Mouse (Mus musculus): ENCODE measurements at regions not wholly inside any gene's neighbourhood (a gene's known extent, or its start where the extent isn't known, plus 50 kb on each side); places are given as distances from the start of the nearest gene placed in this dataset.
A peak's percentile ranks its signal among the peaks of the same experiment; 100 is the strongest.

DNA sequence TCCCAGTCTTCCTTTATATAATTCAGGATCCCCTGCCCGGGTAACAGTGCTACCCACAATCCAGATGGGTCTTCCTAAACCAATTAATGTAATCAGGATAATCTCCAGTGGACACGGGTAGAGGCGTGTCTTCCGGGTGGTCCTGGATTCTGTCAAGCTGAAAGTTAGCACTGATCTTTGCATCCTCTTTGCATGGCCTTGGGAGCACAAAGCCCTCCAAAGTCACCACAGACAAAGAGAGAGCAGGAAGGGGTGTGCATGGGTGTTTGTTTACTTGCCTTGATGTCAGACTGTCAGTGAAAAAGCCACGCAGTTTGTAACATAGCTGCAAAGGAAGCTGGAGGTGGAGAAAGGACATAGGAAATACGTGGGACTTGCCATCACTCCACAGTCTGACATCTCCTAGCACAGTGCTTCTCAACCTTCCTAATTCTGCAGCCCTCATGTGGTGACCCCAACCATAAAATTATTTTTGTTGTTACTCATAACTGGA is 208.0 kb downstream of the Rplp1 start:
- DNase-seq (ENCODE audit: low spot score) = no peak

- peak; percentile 68 for DNase-seq (ENCODE audit: low spot score)
Measured at GRCm38 (mm10) chr9:61705586-61706233, 208.6 kb downstream of the Rplp1 start.

DNA sequence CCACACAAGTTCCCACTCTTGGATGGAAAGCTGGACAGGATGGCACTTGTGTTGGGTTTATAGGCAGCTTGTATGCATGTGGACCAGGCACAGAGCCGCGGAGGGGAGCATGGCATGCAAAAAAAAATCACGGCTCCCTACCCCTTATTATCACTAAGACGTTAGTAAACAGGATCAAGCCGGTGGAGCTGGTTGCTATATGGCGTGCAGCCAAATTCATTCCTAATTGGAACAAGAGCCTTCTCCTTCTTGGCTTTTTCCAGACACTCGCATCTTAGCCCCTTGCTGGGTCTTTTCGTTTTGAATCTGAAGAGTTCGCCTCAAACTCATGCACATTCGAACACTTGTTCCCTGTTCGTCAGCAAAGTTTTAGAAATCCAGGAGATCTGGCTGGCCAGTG is 211.0 kb downstream of the Rplp1 start:
- no peak for DNase-seq (ENCODE audit: low spot score)

DNA sequence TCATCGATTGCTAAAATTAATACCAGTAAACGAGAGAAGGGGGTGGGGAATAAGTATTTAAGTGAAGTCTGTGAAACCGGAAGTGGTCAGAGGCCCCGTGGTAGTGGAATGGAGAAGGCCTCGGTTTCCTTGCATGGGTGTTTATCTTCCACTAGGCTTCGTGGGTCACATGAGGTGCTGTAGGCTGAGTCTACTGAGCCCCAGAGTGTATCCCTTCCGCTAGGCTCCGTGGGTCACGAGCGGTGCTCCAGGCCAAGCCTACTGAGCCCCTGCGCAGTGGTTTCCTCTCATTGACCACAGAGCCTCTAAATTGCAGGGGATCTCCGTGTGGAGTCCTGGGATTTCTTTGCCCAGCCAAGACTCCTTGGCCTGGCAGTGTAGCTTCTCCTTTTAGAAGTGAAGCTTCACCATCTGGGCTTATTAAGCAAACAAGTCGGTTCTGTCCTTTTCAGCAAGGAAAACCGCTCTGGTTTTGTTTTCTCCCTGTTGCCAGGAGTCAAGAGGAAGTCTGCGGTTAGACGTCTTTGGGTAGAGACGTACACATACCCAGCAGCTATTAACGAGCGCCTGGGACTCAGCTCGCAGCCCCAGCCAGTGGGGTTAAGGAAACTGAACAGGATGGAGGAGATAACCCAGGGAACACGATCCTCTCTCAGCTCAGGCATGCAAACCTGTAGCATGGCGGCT is 211.9 kb downstream of the Rplp1 start:
- peak; percentile 44 for DNase-seq (ENCODE audit: low spot score)

DNA sequence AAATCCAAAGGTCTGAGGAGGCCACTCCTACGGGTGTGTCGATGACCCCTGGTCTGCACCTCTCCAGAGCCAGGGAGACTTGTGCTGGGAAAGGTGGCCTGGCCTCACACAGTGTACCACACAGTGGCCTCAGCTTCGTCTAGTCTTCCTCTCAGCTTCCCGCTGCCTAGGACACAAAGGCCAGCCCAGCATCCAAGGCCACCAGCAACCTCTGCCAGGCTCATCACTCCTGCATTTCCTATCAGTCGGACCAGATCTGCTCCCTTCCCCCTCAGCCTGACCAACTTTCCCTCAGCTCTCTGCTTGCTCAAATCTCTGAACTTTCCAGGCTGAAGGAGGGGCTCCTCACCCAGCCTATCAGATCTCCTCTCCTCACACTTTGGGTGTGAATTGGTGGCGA is 213.8 kb downstream of the Rplp1 start:
- DNase-seq (ENCODE audit: low spot score) = no peak

- DNase-seq (ENCODE audit: low spot score) = no peak
Measured at GRCm38 (mm10) chr9:61699618-61700017, 214.7 kb downstream of the Rplp1 start.

- DNase-seq (ENCODE audit: low spot score) = peak; percentile 71
Measured at GRCm38 (mm10) chr9:61697959-61698358, 216.4 kb downstream of the Rplp1 start.

GRCm38 (mm10) chr9:61696831-61697230 is 217.5 kb downstream of the Rplp1 start:
- no peak for DNase-seq (ENCODE audit: low spot score)

DNA sequence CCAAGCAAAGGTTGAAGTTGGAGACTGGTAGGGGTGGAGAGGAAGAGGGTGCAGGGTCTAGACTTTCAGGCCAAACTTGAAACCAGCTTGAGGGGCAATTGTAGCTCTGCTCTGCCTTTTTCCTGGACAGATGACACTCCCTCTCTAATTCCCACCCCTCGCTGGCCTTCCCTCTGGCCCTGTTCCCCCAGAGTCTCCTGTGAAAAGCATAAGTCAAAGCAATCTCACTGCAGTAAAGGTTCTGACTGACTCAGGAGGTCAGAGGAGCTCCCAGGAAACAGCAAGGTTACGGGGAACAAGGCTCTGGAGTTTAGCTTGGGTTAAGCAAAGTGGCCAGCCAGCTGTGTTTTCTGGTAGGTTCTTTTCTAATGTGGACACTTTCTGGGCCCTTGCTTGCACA is 218.5 kb downstream of the Rplp1 start:
- DNase-seq (ENCODE audit: low spot score) = no peak

- DNase-seq (ENCODE audit: low spot score) = no peak
Measured at GRCm38 (mm10) chr9:61695381-61695791, 219.0 kb downstream of the Rplp1 start.

GRCm38 (mm10) chr9:61694206-61694605 is 220.1 kb downstream of the Rplp1 start:
- DNase-seq (ENCODE audit: low spot score) = no peak

DNA sequence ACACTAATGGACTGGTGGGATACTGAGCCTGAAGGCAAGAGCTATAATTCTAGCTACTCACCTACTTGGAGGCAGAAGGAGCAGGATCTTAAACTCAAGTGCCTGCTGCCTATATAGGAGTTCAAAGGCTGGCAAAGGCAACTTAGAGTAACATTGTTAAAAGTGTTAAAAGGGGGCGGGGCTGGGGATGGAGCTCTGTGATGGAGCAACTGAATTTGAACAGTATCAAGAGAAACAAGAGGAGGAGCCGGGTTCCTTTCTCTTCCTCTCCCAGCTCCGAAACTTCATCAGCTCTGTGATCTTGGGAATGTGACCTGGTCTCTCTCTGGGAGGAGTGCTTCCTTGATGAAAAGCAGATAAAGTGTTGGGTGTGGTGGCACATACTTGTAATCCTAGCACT is 223.6 kb downstream of the Rplp1 start:
- DNase-seq (ENCODE audit: low spot score) = no peak

GRCm38 (mm10) chr9:61689939-61690338 is 224.4 kb downstream of the Rplp1 start:
- DNase-seq (ENCODE audit: low spot score) = no peak

- no peak for DNase-seq (ENCODE audit: low spot score)
Measured at GRCm38 (mm10) chr9:61689516-61689915, 224.8 kb downstream of the Rplp1 start.

- DNase-seq (ENCODE audit: low spot score) = no peak
Measured at GRCm38 (mm10) chr9:61683557-61683956, 230.8 kb downstream of the Rplp1 start.

DNA sequence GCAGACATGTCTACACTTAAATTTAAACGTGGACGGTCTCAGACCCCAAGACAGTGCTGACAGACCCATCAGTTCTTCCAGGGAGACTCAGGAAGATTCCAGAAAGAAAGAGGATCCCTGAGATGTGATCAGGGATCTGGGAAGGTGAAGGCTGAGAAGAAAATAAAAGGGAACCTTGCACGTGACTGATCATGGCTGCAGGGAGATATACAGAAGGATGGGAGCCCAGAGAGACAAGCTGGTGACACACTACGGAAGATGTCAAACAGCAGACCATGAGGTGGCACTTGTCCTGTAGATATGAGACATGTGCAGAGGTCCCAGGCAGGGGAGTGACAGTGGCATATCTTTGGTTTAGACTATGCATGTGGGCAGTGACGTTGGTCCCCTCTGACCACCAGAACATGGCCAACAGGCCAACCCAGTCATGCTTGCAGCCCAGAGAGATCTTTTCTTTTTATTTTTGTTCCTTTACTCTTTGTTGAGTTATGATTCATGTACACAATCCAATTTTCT is 231.5 kb downstream of the Rplp1 start:
- no peak for DNase-seq (ENCODE audit: low spot score)

DNA sequence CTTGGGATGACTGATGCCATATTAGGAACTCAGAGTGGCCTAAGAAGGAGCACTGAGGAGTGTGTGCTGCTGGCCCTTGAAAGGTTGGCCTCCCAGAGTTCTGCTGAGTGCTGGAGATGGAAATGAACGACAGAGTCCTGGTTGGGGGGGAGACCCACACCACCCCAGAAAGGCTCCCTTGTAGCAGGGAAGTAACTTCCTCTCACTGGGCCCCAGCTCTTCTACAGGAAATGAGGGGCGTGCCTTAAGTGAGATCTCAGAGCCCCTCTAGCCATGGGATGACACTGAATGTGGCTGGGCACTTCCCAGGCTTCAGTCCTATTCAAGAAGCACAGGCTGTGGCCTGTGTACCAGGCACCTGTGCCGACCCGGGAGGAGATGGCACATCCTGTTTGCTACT is 232.0 kb downstream of the Rplp1 start:
- no peak for DNase-seq (ENCODE audit: low spot score)

- no peak for DNase-seq (ENCODE audit: low spot score)
Measured at GRCm38 (mm10) chr9:61681406-61681805, 232.9 kb downstream of the Rplp1 start.

DNA sequence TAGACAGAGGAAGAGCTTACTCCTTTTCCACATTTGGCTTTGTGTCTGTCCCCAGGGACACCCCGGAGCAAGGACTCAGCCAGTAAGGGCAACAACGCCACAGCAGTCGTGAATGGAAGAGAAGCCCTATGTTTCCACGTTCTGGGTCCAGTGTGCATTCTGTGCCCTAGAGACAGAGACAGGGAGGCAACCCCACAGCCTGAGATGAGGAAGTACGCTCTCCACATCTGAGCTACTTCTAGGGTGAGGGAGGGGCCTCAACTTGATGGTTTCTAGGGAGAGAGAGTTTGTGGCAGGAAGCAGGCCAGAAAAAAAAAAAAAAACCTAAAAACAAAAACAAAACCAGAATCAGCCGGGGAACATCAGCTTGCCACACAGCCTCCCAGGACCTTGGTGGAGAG is 233.4 kb downstream of the Rplp1 start:
- no peak for DNase-seq (ENCODE audit: low spot score)

DNA sequence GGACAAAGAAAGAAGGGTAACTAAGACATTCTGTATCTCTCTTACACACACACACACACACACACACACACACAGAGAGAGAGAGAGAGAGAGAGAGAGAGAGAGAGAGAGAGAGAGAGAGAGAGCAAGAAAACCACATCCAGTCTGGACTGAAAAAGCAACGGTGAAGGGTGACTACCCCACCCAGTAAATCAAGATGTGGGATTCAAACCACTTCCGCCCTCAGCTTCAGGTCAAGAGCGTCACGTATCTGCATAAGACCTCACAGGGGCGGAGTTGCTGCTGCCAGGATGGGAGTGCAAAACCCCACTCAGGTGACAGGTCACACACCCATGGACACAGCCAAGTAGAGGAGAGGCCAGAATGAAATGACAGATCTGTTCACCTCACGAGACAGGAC is 234.7 kb downstream of the Rplp1 start:
- DNase-seq (ENCODE audit: low spot score) = no peak

DNA sequence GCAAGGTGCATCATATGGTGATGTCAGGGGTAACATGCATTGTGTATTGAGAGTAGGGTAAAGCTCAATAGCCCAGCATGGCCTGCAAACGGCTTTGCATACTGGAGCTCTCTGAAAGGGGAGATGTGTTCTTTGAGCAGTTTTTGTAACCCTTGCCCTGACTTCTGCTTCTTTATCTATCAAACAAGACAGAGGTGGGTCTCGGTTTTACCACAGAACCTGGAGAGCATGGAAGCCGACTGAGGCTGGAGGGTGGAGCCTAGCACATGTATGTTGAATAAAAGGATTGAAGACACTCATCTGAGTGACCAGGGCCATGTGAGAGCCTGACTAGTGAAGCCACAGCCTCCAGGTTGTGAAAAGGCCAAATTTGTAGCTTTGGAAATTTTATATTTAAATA is 236.7 kb downstream of the Rplp1 start:
- DNase-seq (ENCODE audit: low spot score) = no peak

- DNase-seq (ENCODE audit: low spot score) = peak; percentile 71
Measured at GRCm38 (mm10) chr9:61677037-61677436, 237.3 kb downstream of the Rplp1 start.

GRCm38 (mm10) chr9:61675366-61675765 is 239.0 kb downstream of the Rplp1 start:
- no peak for DNase-seq (ENCODE audit: low spot score)

Measured in layer of hippocampus, adult 11-12 months (tissue).